Mouse (Mus musculus): Measurements from ENCODE around the gene Cct3.
A peak's percentile ranks its signal among the peaks of the same experiment; 100 is the strongest.
"Not testable (repeated sequence)": the region's sequence is repeated elsewhere in the genome, so short reads cannot be mapped to it uniquely, and the experiment has no call there.

The Cct3 gene

GRCm38 (mm10) chr3:88361612-88362313 is 64.8 kb downstream of the Cct3 start:
- DNase-seq: no peak

GRCm38 (mm10) chr3:88363700-88364099 is 66.8 kb downstream of the Cct3 start:
- DNase-seq: no peak

GRCm38 (mm10) chr3:88364337-88364736 is 67.4 kb downstream of the Cct3 start, which contains the start of gene Paqr6:
Paqr6 (plus strand) TSS chr3:88364584.
- DNase-seq: no peak

- DNase-seq: no peak
Measured at GRCm38 (mm10) chr3:88365705-88366361, 68.9 kb downstream of the Cct3 start.

GRCm38 (mm10) chr3:88366830-88367428 is 70.0 kb downstream of the Cct3 start:
- DNase-seq: peak; percentile 66

- not testable (repeated sequence) for DNase-seq
Measured at GRCm38 (mm10) chr3:88367517-88367916, 70.6 kb downstream of the Cct3 start.

- not testable (repeated sequence) for DNase-seq
Measured at GRCm38 (mm10) chr3:88368511-88368910, 71.6 kb downstream of the Cct3 start.

Data from B cell, adult 2 months (primary cell).